Mouse (Mus musculus): Measurements from ENCODE around the gene Capn11.

DNA sequence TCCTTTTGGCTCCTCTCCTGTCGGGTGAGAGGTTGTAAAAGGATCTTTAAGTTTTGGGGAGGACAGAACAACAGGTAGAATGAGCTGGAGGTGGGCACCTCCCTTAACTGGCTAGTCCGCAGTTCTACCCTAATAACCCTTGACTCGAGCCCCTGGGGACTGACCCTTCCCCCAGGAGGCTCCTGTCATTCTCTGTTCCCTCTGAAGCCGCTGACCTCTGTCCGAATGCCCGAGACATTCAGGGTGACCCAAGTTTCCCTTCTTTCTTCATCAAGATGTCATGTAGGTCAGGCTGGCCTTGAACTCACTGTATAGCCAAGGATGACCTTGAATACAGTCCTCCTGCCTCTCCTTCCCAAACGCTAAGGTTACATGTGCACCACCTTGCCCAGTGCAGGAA lies 70.8 kb downstream of the Capn11 start:
- TF ChIP-seq CTCF (IDR thresholded peaks at IDR 0.05; ENCODE audit: low read depth) (no peak), EP300 (IDR thresholded peaks at IDR 0.05; ENCODE audit: low read depth) (no peak)

Measured in liver, postnatal 0 days (tissue).